Mouse (Mus musculus) bone marrow, adult 2 months (tissue): ENCODE results near the gene Epn3.

ENCODE experiments used
- CTCF ChIP-seq: fragments of 200-500 bp; IDR thresholded peaks from 2 replicates; pipeline ENCODE4 v1.5.1; 2011; ENCODE audit warnings: low read length, control low read depth; ENCODE audit not compliant: control insufficient read depth, insufficient read depth
- POLR2A ChIP-seq: fragments of 200-500 bp; IDR thresholded peaks from 2 replicates; pipeline ENCODE4 v1.6.1; 2011; ENCODE audit warnings: low read depth, mild to moderate bottlenecking, control low read depth, low read length, borderline replicate concordance; ENCODE audit not compliant: control insufficient read depth

GRCm38 (mm10) chr11:94528879-94529278 lies 29.1 kb upstream of the Epn3 start:
- TF ChIP-seq CTCF = no peak
- TF ChIP-seq POLR2A = no peak
